35 mouse cellular contexts compared by ENCODE assay signal in genomic region chr5:137171478-137171877, GRCm38 (mm10). TPM values are rescaled to one million over a fixed set of nuclear protein-coding genes. Genes with fewer than 3 reads are reported as not detected.
DNase-seq lines count a peak whose midpoint lies in the region; ATAC-seq and TF ChIP-seq lines count a peak whose summit lies in the region.
"Had no signal": no experiment of that assay in that cellular context is flagged by ENCODE, and none has a peak within 500 bp of the region (broad histone marks: within the 10 kb centered on the region; RNA-seq: fewer than 3 reads in every experiment).

No protein-coding gene starts in this region.

- H3K4me2 ChIP-seq in kidney, embryonic 14.5 days (replicated peaks; ENCODE audit: low read depth, low read length), result no peak overlapping the region
- no peak overlapping the region for H3K4me2 ChIP-seq in kidney, embryonic 15.5 days
- no peak overlapping the region for H3K4me2 ChIP-seq in kidney, postnatal 0 days (ENCODE audit: low read length)
- H3K4me2 ChIP-seq: embryonic facial prominence, embryonic 12.5 days; embryonic facial prominence, embryonic 15.5 days; heart, embryonic 11.5 days; hindbrain, embryonic 13.5 days had no signal

- no peak for ATAC-seq in kidney, embryonic 14.5 days (ENCODE audit: low FRiP score, low TSS enrichment)
- ATAC-seq in kidney, embryonic 15.5 days (replicated peaks; ENCODE audit: low FRiP score), result 0 out of 2 replicates have a peak, but pooled peaks have one; percentile 46
- peak; percentile 68; the same call in 1 of the 2 replicates for ATAC-seq in kidney, postnatal 0 days (replicated peaks; ENCODE audit: low FRiP score, low read depth)
- no peak for ATAC-seq in frontal cortex, adult (ENCODE audit: low TSS enrichment)
- ATAC-seq: forebrain, embryonic 14.5 days; forebrain, postnatal 0 days; hindbrain, embryonic 16.5 days; Patski had no signal

- no peak for TF ChIP-seq POLR2A in kidney, adult 2 months (IDR thresholded peaks at IDR 0.05; ENCODE audit: low read depth, low read length)
- TF ChIP-seq POLR2A in small intestine, adult 2 months (IDR thresholded peaks at IDR 0.05; ENCODE audit: low read depth, low read length), result no peak

- no peak overlapping the region for H3K9ac ChIP-seq in kidney, embryonic 14.5 days (ENCODE audit: low read depth, low read length)
- H3K9ac ChIP-seq in kidney, embryonic 15.5 days, result no peak overlapping the region
- H3K9ac ChIP-seq in kidney, postnatal 0 days (ENCODE audit: low read depth, low read length), result no peak overlapping the region
- H3K9ac ChIP-seq: embryonic facial prominence, embryonic 12.5 days; embryonic facial prominence, embryonic 15.5 days; forebrain, postnatal 0 days; hindbrain, embryonic 13.5 days had no signal

- 0 out of 2 replicates have a peak, but pooled peaks cover 3% of the 10 kb centered on the region for H3K4me1 ChIP-seq in kidney, adult 2 months (ENCODE audit: control insufficient read depth, insufficient read depth, low read length)
- H3K4me1 ChIP-seq in kidney, embryonic 14.5 days (ENCODE audit: control insufficient read depth, insufficient read depth, low read length), result 0 out of 2 replicates have a peak, but pooled peaks cover 3% of the 10 kb centered on the region
- H3K4me1 ChIP-seq in kidney, embryonic 15.5 days, result peaks cover 16% of the 10 kb centered on the region
- H3K4me1 ChIP-seq in kidney, postnatal 0 days (replicated peaks; ENCODE audit: insufficient read depth, low read length), result no peaks in the 10 kb centered on the region
- peaks cover 65% of the 10 kb centered on the region for H3K4me1 ChIP-seq in small intestine, adult 2 months (ENCODE audit: control insufficient read depth, insufficient read depth, insufficient read length, low read length)
- H3K4me1 ChIP-seq: embryonic facial prominence, embryonic 12.5 days; embryonic facial prominence, embryonic 15.5 days; hindbrain, embryonic 13.5 days had no signal

- TF ChIP-seq CTCF in kidney, adult 2 months (conservative IDR thresholded peaks at IDR 0.05; ENCODE audit: insufficient read depth, insufficient read length, low read depth, low read length), result no peak
- TF ChIP-seq CTCF in kidney, postnatal 0 days (IDR thresholded peaks at IDR 0.05; ENCODE audit: low read depth), result no peak
- TF ChIP-seq CTCF in small intestine, adult 2 months (IDR thresholded peaks at IDR 0.05; ENCODE audit: extremely low read depth, insufficient read length, insufficient replicate concordance, low read depth, low read length), result no peak

- H3K9me3 ChIP-seq in kidney, embryonic 14.5 days (ENCODE audit: control insufficient read depth, low read length), result no peaks in the 10 kb centered on the region
- H3K9me3 ChIP-seq in kidney, embryonic 15.5 days (replicated peaks), result no peaks in the 10 kb centered on the region
- no peaks in the 10 kb centered on the region for H3K9me3 ChIP-seq in kidney, postnatal 0 days (replicated peaks; ENCODE audit: low read length)
- H3K9me3 ChIP-seq: embryonic facial prominence, embryonic 12.5 days; embryonic facial prominence, embryonic 15.5 days; G1E; hindbrain, embryonic 10.5 days; hindbrain, embryonic 13.5 days had no signal

- H3K4me3 ChIP-seq in kidney, adult 2 months (ENCODE audit: insufficient read depth, low read depth, low read length), result no peak overlapping the region
- H3K4me3 ChIP-seq in kidney, embryonic 14.5 days (ENCODE audit: low read length), result no peak overlapping the region
- no peak overlapping the region for H3K4me3 ChIP-seq in kidney, embryonic 15.5 days (replicated peaks)
- no peak overlapping the region for H3K4me3 ChIP-seq in kidney, postnatal 0 days (replicated peaks; ENCODE audit: low read depth, low read length)
- H3K4me3 ChIP-seq in small intestine, adult 2 months (ENCODE audit: low read depth, low read length), result no peak overlapping the region
- H3K4me3 ChIP-seq: embryonic facial prominence, embryonic 12.5 days; embryonic facial prominence, embryonic 15.5 days; hindbrain, embryonic 10.5 days; hindbrain, embryonic 13.5 days had no signal

- WGBS in kidney, adult 2 months, result 34% methylated on average over 7 of the region's 7 CpGs
- 56% methylated on average over 7 of the region's 7 CpGs for WGBS in kidney, embryonic 14.5 days
- 55% methylated on average over 7 of the region's 7 CpGs for WGBS in kidney, embryonic 15.5 days
- 46% methylated on average over 7 of the region's 7 CpGs for WGBS in kidney, postnatal 0 days
- 27% methylated on average over 7 of the region's 7 CpGs for WGBS in small intestine, adult 2 months

- peak overlapping the region; percentile 75 for H3K27ac ChIP-seq in kidney, adult 2 months (ENCODE audit: insufficient read depth, low read depth, low read length)
- no peak overlapping the region for H3K27ac ChIP-seq in kidney, embryonic 14.5 days (ENCODE audit: low read depth, low read length)
- H3K27ac ChIP-seq in kidney, embryonic 15.5 days, result 0 out of 2 replicates have a peak overlapping the region, but pooled peaks have one; percentile 45
- 0 out of 2 replicates have a peak overlapping the region, but pooled peaks have one; percentile 50 for H3K27ac ChIP-seq in kidney, postnatal 0 days
- peak overlapping the region; percentile 94 for H3K27ac ChIP-seq in small intestine, adult 2 months (ENCODE audit: insufficient read depth, low read depth, low read length)
- H3K27ac ChIP-seq: embryonic facial prominence, embryonic 12.5 days; embryonic facial prominence, embryonic 15.5 days; hindbrain, embryonic 10.5 days; hindbrain, embryonic 13.5 days had no signal

- H3K36me3 ChIP-seq in kidney, adult 2 months (ENCODE audit: control insufficient read depth, insufficient read depth, low read length), result no peaks in the 10 kb centered on the region
- H3K36me3 ChIP-seq in kidney, embryonic 14.5 days (ENCODE audit: control insufficient read depth, insufficient read depth, low read length), result no peaks in the 10 kb centered on the region
- H3K36me3 ChIP-seq in kidney, embryonic 15.5 days, result no peaks in the 10 kb centered on the region
- H3K36me3 ChIP-seq in kidney, postnatal 0 days (ENCODE audit: insufficient read depth, low read length), result no peaks in the 10 kb centered on the region
- no peaks in the 10 kb centered on the region for H3K36me3 ChIP-seq in small intestine, adult 2 months (ENCODE audit: control insufficient read depth, insufficient read depth, low read length)
- H3K36me3 ChIP-seq: embryonic facial prominence, embryonic 12.5 days; embryonic facial prominence, embryonic 15.5 days; G1E; hindbrain, embryonic 10.5 days; hindbrain, embryonic 13.5 days had no signal

- peak; percentile 42 for DNase-seq in kidney, adult 2 months
- peak; percentile 9 for DNase-seq in kidney, postnatal 0 days (ENCODE audit: low spot score)
- DNase-seq in heart, postnatal 36 days, result no peak
- DNase-seq: adrenal gland, adult 2 months; adrenal gland, postnatal 14 days; B cell, adult 2 months; cerebellum, adult 11 months; cerebellum, adult 2 months; cerebellum, adult 9-11 months; cerebellum, postnatal 25 days; forebrain, postnatal 0 days; gastrocnemius, postnatal 36 days had no signal

- no peaks in the 10 kb centered on the region for H3K27me3 ChIP-seq in kidney, adult 2 months (replicated peaks; ENCODE audit: control insufficient read depth, insufficient read depth, low read length)
- no peaks in the 10 kb centered on the region for H3K27me3 ChIP-seq in kidney, embryonic 14.5 days (ENCODE audit: control insufficient read depth, insufficient read depth, low read length)
- H3K27me3 ChIP-seq in kidney, embryonic 15.5 days, result peaks cover 25% of the 10 kb centered on the region
- no peaks in the 10 kb centered on the region for H3K27me3 ChIP-seq in kidney, postnatal 0 days (ENCODE audit: insufficient read depth, low read length)
- no peaks in the 10 kb centered on the region for H3K27me3 ChIP-seq in small intestine, adult 2 months (ENCODE audit: control insufficient read depth, insufficient read depth, low read length)
- H3K27me3 ChIP-seq: embryonic facial prominence, embryonic 12.5 days; embryonic facial prominence, embryonic 15.5 days; hindbrain, embryonic 13.5 days had no signal

- intact Hi-C loops in heart, postnatal 36 days (cut with DNase I), result no loop called here

RNA-seq across cellular contexts. Expression of gene Muc3, which starts 22.4 kb away (rescaled TPM):
- not detected in 2 replicates for polyA plus RNA-seq in kidney, adult 2 months (2012; rRNA removed)
- not detected in 2 replicates for polyA plus RNA-seq in kidney, embryonic 14.5 days (2014; fragmentation: Nextera tagmentation; extraction: Ambion mirVana)
- 0.09 TPM in 1 of 2 replicates, not detected in the other for polyA plus RNA-seq in kidney, embryonic 15.5 days (2015; fragmentation: Nextera tagmentation; extraction: Ambion mirVana)
- polyA plus RNA-seq in kidney, postnatal 0 days (2015; fragmentation: Nextera tagmentation; extraction: Ambion mirVana), result 0.24 TPM in 2 replicates
- 52.5 and 653 TPM in 2 replicates for polyA plus RNA-seq in small intestine, adult 2 months (2012; rRNA removed)
- total RNA-seq in heart, postnatal 36 days (2021), result not detected
- total RNA-seq: adrenal gland, adult 2 months; adrenal gland, postnatal 14 days; adrenal gland, postnatal 4 days; CH12.LX; common myeloid progenitor, adult 5-6 weeks; forebrain, postnatal 0 days; G1E; gastrocnemius, adult 8-10 months; gastrocnemius, postnatal 36 days; granulocyte monocyte progenitor cell, adult 5-6 weeks; heart, adult 8-10 months; heart, postnatal 25 days had no signal
- polyA plus RNA-seq: adrenal gland, adult 2 months; cerebellum, adult 2 months; embryonic facial prominence, embryonic 12.5 days; embryonic facial prominence, embryonic 15.5 days; forebrain, embryonic 11.5 days; forebrain, embryonic 14.5 days; forebrain, postnatal 0 days; G1E; heart, embryonic 11.5 days; heart, embryonic 14.5 days; heart, postnatal 0 days; hindbrain, embryonic 10.5 days; hindbrain, embryonic 13.5 days; hindbrain, embryonic 16.5 days; Patski had no signal

RNA-seq across cellular contexts. Expression of gene Muc3a, which starts 40.7 kb away (rescaled TPM):
- 0.15 and 0.20 TPM in 2 replicates for polyA plus RNA-seq in kidney, adult 2 months (2012; rRNA removed)
- 0.11 and 0.13 TPM in 2 replicates for polyA plus RNA-seq in kidney, embryonic 14.5 days (2014; fragmentation: Nextera tagmentation; extraction: Ambion mirVana)
- polyA plus RNA-seq in kidney, embryonic 15.5 days (2015; fragmentation: Nextera tagmentation; extraction: Ambion mirVana), result 0.33 and 0.34 TPM in 2 replicates
- 0.09 and 0.13 TPM in 2 replicates for polyA plus RNA-seq in kidney, postnatal 0 days (2015; fragmentation: Nextera tagmentation; extraction: Ambion mirVana)
- 24.3 and 62.2 TPM in 2 replicates for polyA plus RNA-seq in small intestine, adult 2 months (2012; rRNA removed)
- under 1 TPM in 1 of 2 experiments, not detected in 1; 0.36 TPM for total RNA-seq in heart, postnatal 36 days (2021)
- total RNA-seq: CH12.LX had no signal
- polyA plus RNA-seq: forebrain, embryonic 11.5 days; G1E; heart, embryonic 14.5 days; heart, postnatal 0 days; Patski had no signal

RNA-seq across cellular contexts. Expression of gene Trim56, which starts 55.5 kb away (rescaled TPM):
- polyA plus RNA-seq in kidney, adult 2 months (2012; rRNA removed), result 10.2 and 14.4 TPM in 2 replicates
- 9.7 TPM in 2 replicates for polyA plus RNA-seq in kidney, embryonic 14.5 days (2014; fragmentation: Nextera tagmentation; extraction: Ambion mirVana)
- polyA plus RNA-seq in kidney, embryonic 15.5 days (2015; fragmentation: Nextera tagmentation; extraction: Ambion mirVana), result 7.9 and 9.0 TPM in 2 replicates
- 7.9 and 9.2 TPM in 2 replicates for polyA plus RNA-seq in kidney, postnatal 0 days (2015; fragmentation: Nextera tagmentation; extraction: Ambion mirVana)
- polyA plus RNA-seq in small intestine, adult 2 months (2012; rRNA removed), result 10.3 and 19.9 TPM in 2 replicates
- total RNA-seq in heart, postnatal 36 days (2021), result 10 to 100 TPM; 19.9 to 23.0 TPM

Comparison
In these comparisons a context has a peak if more than half of its experiments do, and no peak if none do; other contexts are left out.
1. ATAC-seq: peak in kidney, embryonic 15.5 days (single experiment) and kidney, postnatal 0 days (single experiment); none in kidney, embryonic 14.5 days (single experiment) and frontal cortex, adult (single experiment).
2. DNase-seq: peak in kidney, adult 2 months (single experiment) and kidney, postnatal 0 days (single experiment); none in heart, postnatal 36 days (0 of 2).
3. RNA of gene Muc3, which starts 22.4 kb away (polyA plus RNA-seq): 52.5 to 653 TPM in small intestine, adult 2 months; 0.24 TPM in kidney, postnatal 0 days, not detected in kidney, adult 2 months, not detected in kidney, embryonic 14.5 days and 0.09 TPM in kidney, embryonic 15.5 days; every median in the first group is over 10 times any median in the second.
4. RNA of gene Muc3a, which starts 40.7 kb away (polyA plus RNA-seq): 24.3 to 62.2 TPM in small intestine, adult 2 months; 0.33 to 0.34 TPM in kidney, embryonic 15.5 days, 0.15 to 0.20 TPM in kidney, adult 2 months, 0.09 to 0.13 TPM in kidney, postnatal 0 days and 0.11 to 0.13 TPM in kidney, embryonic 14.5 days; every median in the first group is over 10 times any median in the second.